In the genomic region with DNA sequence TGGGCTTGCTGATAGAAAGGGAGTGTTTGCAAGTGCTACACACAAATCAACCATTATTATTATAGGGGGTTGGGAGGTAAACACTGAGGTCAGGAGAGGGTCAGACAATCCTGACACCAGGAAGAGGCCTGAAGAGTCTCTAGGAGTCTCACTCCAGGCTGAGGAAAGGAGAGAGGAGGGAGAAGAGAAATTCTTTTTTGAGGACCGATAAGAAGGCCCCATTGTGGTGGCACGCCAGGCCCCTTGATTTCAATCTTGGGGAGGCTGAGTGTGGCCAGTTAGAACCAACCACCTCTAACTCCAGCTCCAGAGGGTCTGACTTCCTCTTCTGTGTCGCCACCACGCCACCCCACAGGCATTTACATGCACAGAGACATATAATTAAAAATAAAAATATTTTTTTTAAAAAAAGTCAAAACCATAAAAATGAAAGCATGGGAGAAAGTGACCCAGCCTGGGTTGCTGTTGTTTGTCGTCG, we compare ENCODE assay signal across 8 mouse cellular contexts. TPM values are rescaled to one million over a fixed set of nuclear protein-coding genes. Genes with fewer than 3 reads are reported as not detected.
A peak's percentile ranks its signal among the peaks of the same experiment; 100 is the strongest.
DNase-seq lines count a peak whose midpoint lies in the region; ATAC-seq and TF ChIP-seq lines count a peak whose summit lies in the region.

No protein-coding gene starts in this region.

- H3K36me3 ChIP-seq in lung, embryonic 16.5 days (ENCODE audit: control insufficient read depth, insufficient read depth, low read length): peaks cover 4% of the 10 kb centered on the region
- H3K36me3 ChIP-seq in intestine, postnatal 0 days (ENCODE audit: control insufficient read depth, insufficient read depth): no peaks in the 10 kb centered on the region
- no peaks in the 10 kb centered on the region for H3K36me3 ChIP-seq in neural tube, embryonic 13.5 days

- peaks cover 28% of the 10 kb centered on the region for H3K4me1 ChIP-seq in lung, embryonic 16.5 days (replicated peaks; ENCODE audit: control insufficient read depth, insufficient read depth, low read length)
- H3K4me1 ChIP-seq in embryonic fibroblast, embryonic 13.5 days (ENCODE audit: control insufficient read depth, insufficient read depth, low read length): 0 out of 2 replicates have a peak, but pooled peaks cover 8% of the 10 kb centered on the region
- H3K4me1 ChIP-seq in intestine, postnatal 0 days (replicated peaks; ENCODE audit: control insufficient read depth, insufficient read depth, low read length): peaks cover 9% of the 10 kb centered on the region; the same call in 1 of the 2 replicates
- H3K4me1 ChIP-seq in neural tube, embryonic 13.5 days (replicated peaks): peaks cover 65% of the 10 kb centered on the region

- 14% methylated on average over 6 of the region's 6 CpGs for WGBS in lung, embryonic 16.5 days
- 21% methylated on average over 6 of the region's 6 CpGs for WGBS in intestine, postnatal 0 days
- 9% methylated on average over 6 of the region's 6 CpGs for WGBS in neural tube, embryonic 13.5 days

- peak overlapping the region; percentile 78 for H3K4me2 ChIP-seq in lung, embryonic 16.5 days (ENCODE audit: low read depth, low read length)
- peak overlapping the region; percentile 91 for H3K4me2 ChIP-seq in intestine, postnatal 0 days (replicated peaks; ENCODE audit: low read depth)
- H3K4me2 ChIP-seq in neural tube, embryonic 13.5 days: peak overlapping the region; percentile 84

- DNase-seq in lung, postnatal 10 days: no peak
- no peak for DNase-seq in ovary, postnatal 10 days (ENCODE audit: low spot score)
- no peak for DNase-seq in cerebellum, postnatal 4 days (ENCODE audit: low spot score in 2 of 2)
- DNase-seq in urinary bladder, postnatal 25 days (ENCODE audit: low spot score): no peak

- TF ChIP-seq CTCF in embryonic fibroblast, embryonic 13.5 days (IDR thresholded peaks at IDR 0.05; ENCODE audit: borderline replicate concordance, insufficient read depth, low read length): no peak
- TF ChIP-seq CTCF in intestine, postnatal 0 days (IDR thresholded peaks at IDR 0.05; ENCODE audit: low read depth): no peak

- H3K27ac ChIP-seq in lung, embryonic 16.5 days (ENCODE audit: low read length): peak overlapping the region; percentile 79
- peak overlapping the region; percentile 30; the same call in 1 of the 2 replicates for H3K27ac ChIP-seq in embryonic fibroblast, embryonic 13.5 days (ENCODE audit: insufficient read depth, low read length)
- H3K27ac ChIP-seq in intestine, postnatal 0 days (ENCODE audit: low read depth, low read length): no peak overlapping the region
- H3K27ac ChIP-seq in neural tube, embryonic 13.5 days (replicated peaks): peak overlapping the region; percentile 59

- peak overlapping the region; percentile 72 for H3K9ac ChIP-seq in lung, embryonic 16.5 days (ENCODE audit: low read length)
- H3K9ac ChIP-seq in intestine, postnatal 0 days (ENCODE audit: low read depth, low read length): peak overlapping the region; percentile 37; the same call in 1 of the 2 replicates
- H3K9ac ChIP-seq in neural tube, embryonic 13.5 days: peak overlapping the region; percentile 68

- peak overlapping the region; percentile 77 for H3K4me3 ChIP-seq in lung, embryonic 16.5 days (ENCODE audit: low read length)
- H3K4me3 ChIP-seq in embryonic fibroblast, embryonic 13.5 days (ENCODE audit: insufficient read depth, low read length): peak overlapping the region; percentile 78
- H3K4me3 ChIP-seq in intestine, postnatal 0 days (ENCODE audit: low read depth, low read length): peak overlapping the region; percentile 61
- peak overlapping the region; percentile 61 for H3K4me3 ChIP-seq in neural tube, embryonic 13.5 days

- no peak for ATAC-seq in lung, embryonic 16.5 days (ENCODE audit: low read depth)
- ATAC-seq in intestine, postnatal 0 days: no peak
- ATAC-seq in neural tube, embryonic 13.5 days (ENCODE audit: low read depth): no peak

- no peaks in the 10 kb centered on the region for H3K27me3 ChIP-seq in lung, embryonic 16.5 days (ENCODE audit: control insufficient read depth, insufficient read depth, low read depth, low read length)
- peaks cover 4% of the 10 kb centered on the region; the same call in 1 of the 2 replicates for H3K27me3 ChIP-seq in intestine, postnatal 0 days (replicated peaks; ENCODE audit: control insufficient read depth, insufficient read depth, low read length)
- H3K27me3 ChIP-seq in neural tube, embryonic 13.5 days: no peaks in the 10 kb centered on the region

- no peaks in the 10 kb centered on the region for H3K9me3 ChIP-seq in lung, embryonic 16.5 days (ENCODE audit: control insufficient read depth, low read length)
- no peaks in the 10 kb centered on the region for H3K9me3 ChIP-seq in intestine, postnatal 0 days (ENCODE audit: control insufficient read depth)
- no peaks in the 10 kb centered on the region for H3K9me3 ChIP-seq in neural tube, embryonic 13.5 days

- no peak for TF ChIP-seq POLR2A in embryonic fibroblast, embryonic 13.5 days (IDR thresholded peaks at IDR 0.05; ENCODE audit: low read depth, low read length)

RNA-seq across cellular contexts. Expression of gene Pimreg, which starts 0.5 kb away (rescaled TPM):
- polyA plus RNA-seq in lung, embryonic 16.5 days (2015; fragmentation: Nextera tagmentation; extraction: Ambion mirVana): 133 and 138 TPM in 2 replicates
- 26.6 and 32.9 TPM in 2 replicates for polyA plus RNA-seq in embryonic fibroblast, embryonic 13.5 days (2011; ENCODE audit: insufficient read length, low read depth, missing spikeins)
- polyA plus RNA-seq in intestine, postnatal 0 days (2015; fragmentation: Nextera tagmentation; extraction: Ambion mirVana): 14.0 and 17.4 TPM in 2 replicates
- polyA plus RNA-seq in neural tube, embryonic 13.5 days (2015; fragmentation: Nextera tagmentation; extraction: Ambion mirVana): 31.2 and 37.8 TPM in 2 replicates

RNA-seq across cellular contexts. Expression of gene Aipl1, which starts 4.0 kb away (rescaled TPM):
- polyA plus RNA-seq in lung, embryonic 16.5 days (2015; fragmentation: Nextera tagmentation; extraction: Ambion mirVana): 0.44 and 0.64 TPM in 2 replicates
- polyA plus RNA-seq in embryonic fibroblast, embryonic 13.5 days (2011; ENCODE audit: insufficient read length, low read depth, missing spikeins): 0.20 and 0.30 TPM in 2 replicates
- 0.10 and 0.17 TPM in 2 replicates for polyA plus RNA-seq in intestine, postnatal 0 days (2015; fragmentation: Nextera tagmentation; extraction: Ambion mirVana)
- polyA plus RNA-seq in neural tube, embryonic 13.5 days (2015; fragmentation: Nextera tagmentation; extraction: Ambion mirVana): 0.32 and 0.39 TPM in 2 replicates
